Mouse (Mus musculus) layer of hippocampus, postnatal 14 days (tissue): ENCODE results near the gene Pfn1. TPM values are rescaled to one million over a fixed set of nuclear protein-coding genes. Genes with fewer than 3 reads are reported as not detected.

Experiments
- total RNA-seq, 2 experiments: library from RNA; stranded (reverse); gene quantifications; 2 replicates each; pipeline ENCODE4 v1.2.3; 2021

Gene Pfn1
- total RNA-seq, 2 experiments from 2014 or later = 340 to 380 TPM

Other genes with a start within 250 kb of the Pfn1 start
- gene Pelp1, start 244.6 kb downstream of the Pfn1 start, total RNA-seq = 10 to 100 TPM; 38.5 to 39.6 TPM
- 10 to 100 TPM; 94.0 to 95.9 TPM for gene Arrb2, start 222.0 kb downstream of the Pfn1 start, total RNA-seq
- 10 to 100 TPM; 12.9 to 17.9 TPM for gene Med11, start 202.7 kb downstream of the Pfn1 start, total RNA-seq
- 1 to 10 TPM in 1 of 2 experiments, under 1 TPM in 1; 0.62 to 1.2 TPM for gene Zmynd15, start 195.2 kb downstream of the Pfn1 start, total RNA-seq
- gene Cxcl16, start 194.7 kb downstream of the Pfn1 start, total RNA-seq = under 1 TPM; 0.62 to 0.78 TPM
- 1 to 10 TPM in 1 of 2 experiments, not detected in 1; 1.0 TPM for gene Tm4sf5, start 149.4 kb downstream of the Pfn1 start, total RNA-seq
- not detected for gene Vmo1, start 140.0 kb downstream of the Pfn1 start, total RNA-seq
- not detected for gene Gltpd2, start 135.4 kb downstream of the Pfn1 start, total RNA-seq
- 100 to 1,000 TPM; 198 to 203 TPM for gene Psmb6, start 129.3 kb downstream of the Pfn1 start, total RNA-seq
- gene Gm40193, start 121.7 kb downstream of the Pfn1 start, total RNA-seq = not detected
- 10 to 100 TPM; 21.9 to 24.5 TPM for gene Pld2, start 114.6 kb downstream of the Pfn1 start, total RNA-seq
- gene Mink1, start 91.8 kb downstream of the Pfn1 start, total RNA-seq = 100 to 1,000 TPM; 350 to 366 TPM
- under 1 TPM; 0.88 TPM for gene 4930544D05Rik, start 38.8 kb downstream of the Pfn1 start, total RNA-seq
- gene Chrne, start 35.4 kb downstream of the Pfn1 start, total RNA-seq = under 1 TPM; 0.32 to 0.57 TPM
- not detected for gene Gp1ba, start 15.5 kb downstream of the Pfn1 start, total RNA-seq
- 10 to 100 TPM; 70.2 to 72.3 TPM for gene Rnf167, start 7.4 kb downstream of the Pfn1 start, total RNA-seq
- gene Slc25a11, start 7.2 kb downstream of the Pfn1 start, total RNA-seq = 100 to 1,000 TPM; 124 to 127 TPM
- 10 to 100 TPM in 1 of 2 experiments, 1 to 10 TPM in 1; 5.9 to 10.1 TPM for gene Eno3, start 2.6 kb upstream of the Pfn1 start, total RNA-seq
- 10 to 100 TPM; 45.8 to 53.7 TPM for gene Spag7, start 14.8 kb upstream of the Pfn1 start, total RNA-seq
- 100 to 1,000 TPM; 288 to 296 TPM for gene Camta2, start 33.5 kb upstream of the Pfn1 start, total RNA-seq
- 1 to 10 TPM; 1.9 to 2.1 TPM for gene Inca1, start 45.5 kb upstream of the Pfn1 start, total RNA-seq
- gene Kif1c, start 45.9 kb upstream of the Pfn1 start, total RNA-seq = 10 to 100 TPM; 66.2 to 68.4 TPM
- 10 to 100 TPM; 17.7 to 21.0 TPM for gene Zfp3, start 109.6 kb upstream of the Pfn1 start, total RNA-seq
- not detected for gene Scimp, start 157.9 kb upstream of the Pfn1 start, total RNA-seq
- 100 to 1,000 TPM; 107 to 109 TPM for gene Rabep1, start 190.1 kb upstream of the Pfn1 start, total RNA-seq